Mouse (Mus musculus): ENCODE data around the gene Rpl29. TPM values are rescaled to one million over a fixed set of nuclear protein-coding genes. Genes with fewer than 3 reads are reported as not detected.

Rpl29 gene
- polyA plus RNA-seq, 1 experiment, result 346 TPM

DNA sequence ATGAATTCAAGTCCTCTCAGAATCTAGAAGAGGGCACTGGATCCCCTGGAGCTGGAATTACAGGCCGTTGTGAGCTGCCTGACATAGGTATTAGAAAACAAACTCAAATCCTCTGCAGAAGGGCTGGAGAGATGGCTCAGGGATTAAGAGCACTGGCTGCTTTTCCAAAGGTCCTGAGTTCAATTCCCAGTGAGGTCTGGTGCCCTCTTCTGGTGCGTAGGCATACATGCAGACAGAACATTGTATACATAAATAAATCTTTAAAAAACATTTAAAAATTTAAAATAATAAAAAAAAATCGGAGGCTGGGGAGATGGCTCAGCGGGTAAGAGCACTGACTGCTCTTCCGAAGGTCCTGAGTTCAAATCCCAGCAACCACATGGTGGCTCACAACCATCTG lies 13.4 kb downstream of the Rpl29 start:
- Histone ChIP-seq H3K27ac (ENCODE audit: insufficient read depth, low read length) (no peak overlapping the region), H3K4me1 (ENCODE audit: control insufficient read depth, insufficient read depth, low read length) (no peaks in the 10 kb centered on the region), H3K4me3 (ENCODE audit: insufficient read depth, low read length) (no peak overlapping the region)
- TF ChIP-seq CTCF (IDR thresholded peaks at IDR 0.05; ENCODE audit: borderline replicate concordance, insufficient read depth, low read length), result peak; percentile 5; the same call in 1 of the 2 replicates
- no peak for TF ChIP-seq POLR2A (IDR thresholded peaks at IDR 0.05; ENCODE audit: low read depth, low read length)

DNA sequence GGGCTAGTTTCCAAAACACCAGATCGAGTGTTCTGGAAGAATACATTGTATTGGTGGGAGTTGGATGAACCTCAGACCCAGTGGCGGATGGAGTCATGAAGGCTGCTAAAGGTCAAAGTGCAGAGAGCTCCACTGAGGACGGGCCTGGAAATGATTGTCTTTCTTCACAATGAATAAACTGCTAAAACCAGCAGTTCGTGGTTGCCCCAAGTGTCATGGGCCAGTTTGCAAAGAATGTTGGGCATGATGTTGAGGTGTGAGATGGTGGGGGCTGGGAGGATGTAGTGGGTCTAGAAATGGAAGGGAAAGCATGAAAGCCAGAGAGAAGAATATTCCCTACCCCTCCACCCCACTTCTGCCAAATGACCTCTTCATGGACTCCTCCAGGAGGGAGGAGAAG lies 15.6 kb downstream of the Rpl29 start:
- Histone ChIP-seq H3K27ac (ENCODE audit: insufficient read depth, low read length) (no peak overlapping the region), H3K4me3 (ENCODE audit: insufficient read depth, low read length) (no peak overlapping the region), H3K4me1 (ENCODE audit: control insufficient read depth, insufficient read depth, low read length) (peaks cover 5% of the 10 kb centered on the region; the same call in 1 of the 2 replicates)
- no peak for TF ChIP-seq CTCF (IDR thresholded peaks at IDR 0.05; ENCODE audit: borderline replicate concordance, insufficient read depth, low read length)
- TF ChIP-seq POLR2A (IDR thresholded peaks at IDR 0.05; ENCODE audit: low read depth, low read length), result no peak

- Histone ChIP-seq H3K27ac (ENCODE audit: insufficient read depth, low read length) (peak within 1 kb of the TSS; percentile 66), H3K4me1 (ENCODE audit: control insufficient read depth, insufficient read depth, low read length) (peaks cover 18% of the 10 kb centered on the region), H3K4me3 (ENCODE audit: insufficient read depth, low read length) (peak within 1 kb of the TSS; percentile 77)
- TF ChIP-seq CTCF (IDR thresholded peaks at IDR 0.05; ENCODE audit: borderline replicate concordance, insufficient read depth, low read length) (peak; percentile 38; the same call in 1 of the 2 replicates), POLR2A (IDR thresholded peaks at IDR 0.05; ENCODE audit: low read depth, low read length) (peak; percentile 57)
Observed at GRCm38 (mm10) chr9:106447348-106447747, 18.1 kb downstream of the Rpl29 start, which contains the start of the genes Abhd14b and Abhd14a. TSS of gene Abhd14b (plus strand) at chr9:106447459. TSS of gene Abhd14a (minus strand) at chr9:106447678.

DNA sequence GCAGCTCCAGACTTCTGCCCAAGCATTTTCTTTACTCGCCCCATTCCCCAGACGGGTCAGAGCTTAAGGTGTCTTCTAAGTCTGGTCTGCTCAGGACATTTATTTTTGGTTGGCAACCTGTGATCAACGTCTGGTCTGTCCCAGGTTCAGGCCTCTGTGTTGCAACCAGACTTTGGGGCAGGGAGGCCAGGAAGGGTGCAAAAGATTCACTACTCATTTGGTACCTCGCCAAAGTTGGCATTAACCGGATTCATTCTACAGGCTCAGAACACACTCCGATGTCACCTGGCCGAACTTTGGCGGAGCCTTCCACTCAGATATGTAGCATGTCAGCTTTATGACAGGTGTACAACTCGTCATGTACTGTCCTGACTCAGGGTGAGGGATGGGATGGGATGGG lies 18.7 kb downstream of the Rpl29 start:
- Histone ChIP-seq H3K27ac (ENCODE audit: insufficient read depth, low read length) (peak overlapping the region; percentile 66), H3K4me1 (ENCODE audit: control insufficient read depth, insufficient read depth, low read length) (peaks cover 23% of the 10 kb centered on the region), H3K4me3 (ENCODE audit: insufficient read depth, low read length) (peak overlapping the region; percentile 16)
- no peak for TF ChIP-seq POLR2A (IDR thresholded peaks at IDR 0.05; ENCODE audit: low read depth, low read length)
- no peak for TF ChIP-seq CTCF (IDR thresholded peaks at IDR 0.05; ENCODE audit: borderline replicate concordance, insufficient read depth, low read length)

GRCm38 (mm10) chr9:106448498-106449031 lies 19.3 kb downstream of the Rpl29 start:
- TF ChIP-seq POLR2A (IDR thresholded peaks at IDR 0.05; ENCODE audit: low read depth, low read length) (peak; percentile 85), CTCF (IDR thresholded peaks at IDR 0.05; ENCODE audit: borderline replicate concordance, insufficient read depth, low read length) (peak; percentile 76; the same call in 1 of the 2 replicates)
- peak overlapping the region; percentile 77 for H3K4me3 ChIP-seq (ENCODE audit: insufficient read depth, low read length)
- peaks cover 23% of the 10 kb centered on the region for H3K4me1 ChIP-seq (ENCODE audit: control insufficient read depth, insufficient read depth, low read length)
- H3K27ac ChIP-seq (ENCODE audit: insufficient read depth, low read length), result peak overlapping the region; percentile 54

GRCm38 (mm10) chr9:106449947-106450346 lies 20.7 kb downstream of the Rpl29 start:
- Histone ChIP-seq H3K4me3 (ENCODE audit: insufficient read depth, low read length) (no peak overlapping the region), H3K4me1 (ENCODE audit: control insufficient read depth, insufficient read depth, low read length) (peaks cover 23% of the 10 kb centered on the region), H3K27ac (ENCODE audit: insufficient read depth, low read length) (no peak overlapping the region)
- TF ChIP-seq CTCF (IDR thresholded peaks at IDR 0.05; ENCODE audit: borderline replicate concordance, insufficient read depth, low read length) (no peak), POLR2A (IDR thresholded peaks at IDR 0.05; ENCODE audit: low read depth, low read length) (no peak)

- TF ChIP-seq CTCF (IDR thresholded peaks at IDR 0.05; ENCODE audit: borderline replicate concordance, insufficient read depth, low read length) (no peak), POLR2A (IDR thresholded peaks at IDR 0.05; ENCODE audit: low read depth, low read length) (no peak)
- H3K27ac ChIP-seq (ENCODE audit: insufficient read depth, low read length), result no peak overlapping the region
- no peak overlapping the region for H3K4me3 ChIP-seq (ENCODE audit: insufficient read depth, low read length)
Observed at GRCm38 (mm10) chr9:106450661-106451060, 21.4 kb downstream of the Rpl29 start.

GRCm38 (mm10) chr9:106451298-106451697 lies 22.0 kb downstream of the Rpl29 start:
- H3K27ac ChIP-seq (ENCODE audit: insufficient read depth, low read length), result no peak overlapping the region
- H3K4me3 ChIP-seq (ENCODE audit: insufficient read depth, low read length), result no peak overlapping the region
- no peak for TF ChIP-seq POLR2A (IDR thresholded peaks at IDR 0.05; ENCODE audit: low read depth, low read length)
- no peak for TF ChIP-seq CTCF (IDR thresholded peaks at IDR 0.05; ENCODE audit: borderline replicate concordance, insufficient read depth, low read length)

More at GRCm38 (mm10) chr9:106450661-106451060, 21.4 kb downstream of the Rpl29 start:
- H3K4me1 ChIP-seq (ENCODE audit: control insufficient read depth, insufficient read depth, low read length), result peaks cover 23% of the 10 kb centered on the region

GRCm38 (mm10) chr9:106451899-106452298 lies 22.6 kb downstream of the Rpl29 start:
- Histone ChIP-seq H3K27ac (ENCODE audit: insufficient read depth, low read length) (no peak overlapping the region), H3K4me1 (ENCODE audit: control insufficient read depth, insufficient read depth, low read length) (peaks cover 23% of the 10 kb centered on the region), H3K4me3 (ENCODE audit: insufficient read depth, low read length) (no peak overlapping the region)
- TF ChIP-seq CTCF (IDR thresholded peaks at IDR 0.05; ENCODE audit: borderline replicate concordance, insufficient read depth, low read length) (no peak), POLR2A (IDR thresholded peaks at IDR 0.05; ENCODE audit: low read depth, low read length) (no peak)

More at GRCm38 (mm10) chr9:106451298-106451697, 22.0 kb downstream of the Rpl29 start:
- H3K4me1 ChIP-seq (ENCODE audit: control insufficient read depth, insufficient read depth, low read length), result peaks cover 23% of the 10 kb centered on the region

DNA sequence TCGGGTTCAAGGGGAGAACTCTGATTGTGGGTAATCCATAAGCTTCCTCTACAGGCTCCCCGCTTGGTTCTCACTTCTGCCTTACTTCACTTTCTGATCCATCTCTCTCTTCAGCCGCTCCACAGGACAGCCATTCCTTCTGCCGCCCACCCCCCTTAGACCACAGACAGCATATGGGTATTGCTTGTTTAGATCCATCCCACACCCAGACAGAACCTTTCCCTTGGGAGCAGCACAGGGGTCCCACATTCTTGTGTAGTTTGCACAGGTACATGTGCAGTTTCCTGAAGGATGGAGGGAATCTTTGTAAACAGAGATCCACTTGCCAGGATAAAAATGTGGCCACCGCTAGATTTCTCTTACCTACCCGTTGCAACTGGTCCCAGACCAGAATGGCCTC lies 23.1 kb downstream of the Rpl29 start:
- no peak overlapping the region for H3K4me3 ChIP-seq (ENCODE audit: insufficient read depth, low read length)
- H3K4me1 ChIP-seq (ENCODE audit: control insufficient read depth, insufficient read depth, low read length), result peaks cover 23% of the 10 kb centered on the region
- no peak for TF ChIP-seq POLR2A (IDR thresholded peaks at IDR 0.05; ENCODE audit: low read depth, low read length)
- no peak for TF ChIP-seq CTCF (IDR thresholded peaks at IDR 0.05; ENCODE audit: borderline replicate concordance, insufficient read depth, low read length)
- no peak overlapping the region for H3K27ac ChIP-seq (ENCODE audit: insufficient read depth, low read length)
